Mouse (Mus musculus) stomach, postnatal 0 days (tissue): Measurements from ENCODE around the gene Foxk1. TPM values are rescaled to one million over a fixed set of nuclear protein-coding genes. Genes with fewer than 3 reads are reported as not detected.

Experiments
- ATAC-seq: fragments of 200-750 bp; cut with Nextera tagmentation; 2 replicates; pipeline ENCODE4 v1.8.0; 2017; ENCODE audit not compliant: low FRiP score, low TSS enrichment
- DNase-seq: peaks from one replicate; pipeline ENCODE4 v3.0.0-alpha.2; 2016; ENCODE audit warnings: low spot score
- H3K27ac ChIP-seq: fragments of 300-500 bp; sonication (generic); replicated peaks from 2 replicates; pipeline ENCODE4 v1.5.1; 2014; ENCODE audit warnings: mild to moderate bottlenecking, control low read depth
- H3K27me3 ChIP-seq: fragments of 300-500 bp; sonication (generic); 2 replicates; pipeline ENCODE4 v1.6.1; 2014; ENCODE audit warnings: low read length; ENCODE audit not compliant: control insufficient read depth, insufficient read depth
- H3K36me3 ChIP-seq: fragments of 300-500 bp; sonication (generic); 2 replicates; pipeline ENCODE4 v1.6.1; 2014; ENCODE audit warnings: low read length, mixed read lengths; ENCODE audit not compliant: control insufficient read depth, insufficient read depth
- H3K4me1 ChIP-seq: fragments of 300-500 bp; sonication (generic); replicated peaks from 2 replicates; pipeline ENCODE4 v1.6.1; 2014; ENCODE audit warnings: antibody characterized with exemption; ENCODE audit not compliant: control insufficient read depth, insufficient read depth
- H3K4me2 ChIP-seq: fragments of 300-500 bp; sonication (generic); replicated peaks from 2 replicates; pipeline ENCODE4 v1.6.1; 2014; ENCODE audit warnings: low read depth, mild to moderate bottlenecking, control low read depth, moderate library complexity
- H3K4me3 ChIP-seq: fragments of 300-500 bp; sonication (generic); 2 replicates; pipeline ENCODE4 v1.5.1; 2014; ENCODE audit warnings: low read depth, low read length, control low read depth
- H3K9ac ChIP-seq: fragments of 300-500 bp; sonication (generic); 2 replicates; pipeline ENCODE4 v1.6.1; 2014; ENCODE audit warnings: mild to moderate bottlenecking, low read length, control low read depth, mixed read lengths
- H3K9me3 ChIP-seq: fragments of 300-500 bp; sonication (generic); 2 replicates; pipeline ENCODE4 v1.6.1; 2016; ENCODE audit warnings: low read length; ENCODE audit not compliant: control insufficient read depth
- CTCF ChIP-seq: IDR thresholded peaks from 2 replicates; pipeline ENCODE4 v1.5.1; 2016; ENCODE audit warnings: antibody characterized with exemption, low read depth, mild to moderate bottlenecking, moderate library complexity
- EP300 ChIP-seq: optimal IDR thresholded peaks from 2 replicates; pipeline ENCODE3; 2016; ENCODE audit warnings: antibody characterized with exemption
- WGBS: fragments of 180-500 bp; shearing (Covaris S2); extraction: QIAGEN DNeasy Blood & Tissue Kit; methylation state at CpG from one replicate; pipeline ENCODE4 v1.1.7; 2014; 5-methylcytosine and 5-hydroxymethylcytosine counted together
- polyA plus RNA-seq: library from polyadenylated mRNA; unstranded; fragments of >200 nt; fragmentation: Nextera tagmentation; extraction: Ambion mirVana; gene quantifications from 2 replicates; pipeline ENCODE4 v1.2.1, GENCODE M21; 2015

Foxk1 gene
- polyA plus RNA-seq, 1 experiment from 2014 or later, result 3.5 TPM

- Histone ChIP-seq H3K27me3 (no peaks in the 10 kb centered on the region), H3K36me3 (no peaks in the 10 kb centered on the region), H3K9ac (no peak overlapping the region), H3K4me1 (0 out of 2 replicates have a peak, but pooled peaks cover 2% of the 10 kb centered on the region), H3K4me2 (no peak overlapping the region), H3K27ac (no peak overlapping the region), H3K9me3 (no peaks in the 10 kb centered on the region), H3K4me3 (no peak overlapping the region)
- DNase-seq, result no peak
- TF ChIP-seq EP300 (no peak), CTCF (no peak)
- 61% methylated on average over 9 of the region's 9 CpGs for WGBS
- ATAC-seq, result no peak
These were observed 12.6 kb downstream of the Foxk1 start for GRCm38 (mm10) chr5:142413723-142414445.

DNA sequence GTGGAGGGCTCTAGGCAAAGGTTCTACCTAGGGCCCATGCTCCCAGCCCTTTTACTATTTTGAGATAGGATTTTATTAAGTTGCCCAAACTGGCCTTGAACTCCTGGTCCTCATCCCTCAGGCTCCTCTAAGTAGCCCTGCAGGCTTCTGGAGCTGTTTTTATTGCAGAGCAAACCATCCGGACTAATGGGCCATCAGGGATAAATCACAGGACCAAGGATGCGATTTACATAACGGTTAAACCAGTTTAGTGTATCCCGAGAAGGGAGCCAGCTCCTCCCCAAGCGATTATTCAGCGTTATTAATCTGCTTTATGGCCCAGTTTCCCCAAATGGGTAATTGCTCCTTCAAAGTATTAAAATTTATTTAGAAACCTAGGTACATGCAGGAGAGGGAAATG, 14.1 kb downstream of the Foxk1 start:
- DNase-seq, result no peak
- H3K27me3 ChIP-seq, result no peaks in the 10 kb centered on the region
- no peak overlapping the region for H3K4me2 ChIP-seq
- no peak overlapping the region for H3K9ac ChIP-seq
- 0 out of 2 replicates have a peak, but pooled peaks cover 2% of the 10 kb centered on the region for H3K4me1 ChIP-seq
- H3K36me3 ChIP-seq, result peaks cover 3% of the 10 kb centered on the region; the same call in 1 of the 2 replicates
- H3K4me3 ChIP-seq, result no peak overlapping the region
- TF ChIP-seq CTCF (no peak), EP300 (no peak)
- 55% methylated on average over 6 of the region's 6 CpGs for WGBS
- H3K9me3 ChIP-seq, result no peaks in the 10 kb centered on the region
- no peak for ATAC-seq
- H3K27ac ChIP-seq, result no peak overlapping the region

GRCm38 (mm10) chr5:142416070-142416775, 14.9 kb downstream of the Foxk1 start:
- Histone ChIP-seq H3K27ac (peak overlapping the region; percentile 61), H3K27me3 (no peaks in the 10 kb centered on the region), H3K9me3 (no peaks in the 10 kb centered on the region), H3K4me2 (no peak overlapping the region), H3K4me3 (no peak overlapping the region), H3K4me1 (0 out of 2 replicates have a peak, but pooled peaks cover 2% of the 10 kb centered on the region), H3K36me3 (peaks cover 3% of the 10 kb centered on the region; the same call in 1 of the 2 replicates), H3K9ac (peak overlapping the region; percentile 43; the same call in 1 of the 2 replicates)
- ATAC-seq (no peak; the same call in 1 of the 2 replicates), DNase-seq (no peak)
- no peak for TF ChIP-seq CTCF
- no peak for TF ChIP-seq EP300
- WGBS, result 26% methylated on average over 14 of the region's 14 CpGs

- H3K9me3 ChIP-seq, result no peaks in the 10 kb centered on the region
- no peak overlapping the region for H3K4me3 ChIP-seq
- 80% methylated on average over 3 of the region's 3 CpGs for WGBS
- DNase-seq, result no peak
- no peaks in the 10 kb centered on the region for H3K27me3 ChIP-seq
- H3K4me1 ChIP-seq, result 0 out of 2 replicates have a peak, but pooled peaks cover 2% of the 10 kb centered on the region
- H3K9ac ChIP-seq, result no peak overlapping the region
- H3K36me3 ChIP-seq, result peaks cover 3% of the 10 kb centered on the region; the same call in 1 of the 2 replicates
- no peak overlapping the region for H3K27ac ChIP-seq
- TF ChIP-seq EP300 (no peak), CTCF (no peak)
- H3K4me2 ChIP-seq, result no peak overlapping the region
- ATAC-seq, result no peak
These were observed 15.8 kb downstream of the Foxk1 start for GRCm38 (mm10) chr5:142417104-142417503.

DNA sequence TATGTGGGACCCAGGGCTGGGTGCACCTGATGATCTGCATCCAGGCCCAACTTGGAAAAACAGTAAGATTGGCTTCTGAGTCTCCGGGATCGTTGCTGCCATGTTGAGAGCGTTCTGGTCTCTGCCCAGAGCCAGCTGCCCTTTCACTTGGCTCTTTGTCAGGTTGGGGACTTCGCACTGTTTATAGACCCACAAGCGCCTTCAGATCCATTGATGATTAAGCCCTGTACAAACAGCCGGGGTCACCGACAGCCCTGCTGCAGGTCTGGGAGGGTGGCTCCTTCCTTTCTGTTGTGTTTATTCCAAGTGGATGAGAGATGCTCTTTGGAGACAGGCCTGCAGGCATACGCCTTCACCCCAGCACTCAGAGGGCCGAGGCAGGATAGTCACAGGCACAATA, 16.6 kb downstream of the Foxk1 start:
- 50% methylated on average over 9 of the region's 9 CpGs for WGBS
- TF ChIP-seq EP300, result no peak
- no peak for TF ChIP-seq CTCF
- H3K36me3 ChIP-seq, result peaks cover 3% of the 10 kb centered on the region; the same call in 1 of the 2 replicates
- DNase-seq (no peak), ATAC-seq (no peak)
- no peak overlapping the region for H3K4me3 ChIP-seq
- no peaks in the 10 kb centered on the region for H3K4me1 ChIP-seq
- H3K27me3 ChIP-seq, result no peaks in the 10 kb centered on the region
- H3K27ac ChIP-seq, result no peak overlapping the region
- no peak overlapping the region for H3K9ac ChIP-seq
- H3K4me2 ChIP-seq, result no peak overlapping the region
- no peaks in the 10 kb centered on the region for H3K9me3 ChIP-seq
